Mouse (Mus musculus) spleen, adult 2 months (tissue): ENCODE measurements around the gene Dnase2b. TPM values are rescaled to one million over a fixed set of nuclear protein-coding genes. Genes with fewer than 3 reads are reported as not detected.

Experiments
- DNase-seq, 2 experiments: peaks; one replicate each; pipeline versions ENCODE4 v3.0.0 to v3.0.0-alpha.2; 2012 to 2021; ENCODE audit warnings: low spot score in 2 of 2, low read depth in 1 of 2
- H3K27ac ChIP-seq: fragments of 200-500 bp; 2 replicates; pipeline ENCODE4 v1.5.1; 2012; ENCODE audit warnings: low read length, inconsistent platforms; ENCODE audit not compliant: insufficient read depth
- H3K27me3 ChIP-seq: fragments of 200-500 bp; 2 replicates; pipeline ENCODE4 v1.6.1; 2012; ENCODE audit warnings: mild to moderate bottlenecking, moderate library complexity, low read length, inconsistent platforms; ENCODE audit not compliant: control insufficient read depth, insufficient read depth
- H3K36me3 ChIP-seq: fragments of 200-500 bp; 2 replicates; pipeline ENCODE4 v1.6.1; 2012; ENCODE audit warnings: mild to moderate bottlenecking, low read length, inconsistent platforms; ENCODE audit not compliant: control insufficient read depth, insufficient read depth
- H3K4me1 ChIP-seq: fragments of 200-500 bp; 2 replicates; pipeline ENCODE4 v1.6.1; 2011; ENCODE audit warnings: inconsistent platforms; ENCODE audit not compliant: control insufficient read depth, insufficient read depth, insufficient read length
- H3K4me3 ChIP-seq: fragments of 200-500 bp; 2 replicates; pipeline ENCODE4 v1.5.1; 2011; ENCODE audit warnings: mild to moderate bottlenecking, inconsistent platforms; ENCODE audit not compliant: insufficient read depth, insufficient read length; ENCODE audit errors: extremely low read depth
- CTCF ChIP-seq: fragments of 200-500 bp; IDR thresholded peaks from 2 replicates; pipeline ENCODE4 v1.5.1; 2011; ENCODE audit warnings: mild to moderate bottlenecking, inconsistent platforms; ENCODE audit not compliant: insufficient read depth, insufficient read length, insufficient replicate concordance; ENCODE audit errors: extremely low read depth
- WGBS: fragments of 180-500 bp; shearing (Covaris S2); methylation state at CpG from one replicate; pipeline ENCODE4 v1.1.7; 2018; 5-methylcytosine and 5-hydroxymethylcytosine counted together
- polyA plus RNA-seq: library from polyadenylated mRNA; depleted of rRNA; stranded (reverse); fragments of >200 nt; gene quantifications from 2 replicates; pipeline ENCODE4 v1.2.3, GENCODE M21; 2012; rRNA removed

The Dnase2b gene
- polyA plus RNA-seq, 1 experiment, result not detected

DNA sequence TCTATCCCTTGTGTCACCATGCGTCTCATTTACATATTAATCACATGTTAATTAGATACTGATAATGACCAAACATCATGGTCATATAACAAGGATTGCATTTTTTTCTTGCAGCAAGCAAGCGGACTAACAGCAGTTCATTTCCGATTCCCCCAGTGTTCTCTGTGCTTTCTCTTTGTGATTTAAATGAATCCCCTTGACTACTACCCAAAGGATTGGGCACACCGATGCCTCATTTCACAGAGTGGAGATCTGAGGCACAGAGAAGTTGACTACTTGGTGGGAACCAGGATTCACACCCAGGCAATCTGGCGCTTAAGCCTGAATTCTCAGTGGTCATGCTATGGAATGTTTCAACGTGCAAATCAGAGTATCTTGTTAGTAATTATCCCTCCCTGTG, 80.4 kb downstream of the Dnase2b start:
- Histone ChIP-seq H3K4me3 (no peak overlapping the region), H3K36me3 (no peaks in the 10 kb centered on the region), H3K27me3 (no peaks in the 10 kb centered on the region), H3K4me1 (no peaks in the 10 kb centered on the region), H3K27ac (no peak overlapping the region)
- no peak for TF ChIP-seq CTCF
- WGBS, result 82% methylated on average over 6 of the region's 6 CpGs
- DNase-seq, result no peak

Other genes with a start within 250 kb of the Dnase2b start
- gene Ssx2ip, start 211.0 kb downstream of the Dnase2b start, polyA plus RNA-seq, result 1.6 and 2.1 TPM in 2 replicates
- gene Ctbs, start 165.8 kb downstream of the Dnase2b start, polyA plus RNA-seq, result 2.1 TPM in 2 replicates
- 0.45 and 0.78 TPM in 2 replicates for gene Spata1, start 115.8 kb downstream of the Dnase2b start, polyA plus RNA-seq
- 178 and 234 TPM in 2 replicates for gene Gng5, start 115.8 kb downstream of the Dnase2b start, polyA plus RNA-seq
- 6.7 TPM in 2 replicates for gene Rpf1, start 94.2 kb downstream of the Dnase2b start, polyA plus RNA-seq
- not detected in 2 replicates for gene Uox, start 45.2 kb downstream of the Dnase2b start, polyA plus RNA-seq
- not detected in 2 replicates for gene 4930503B20Rik, start 35.7 kb upstream of the Dnase2b start, polyA plus RNA-seq
- 0.05 TPM in 1 of 2 replicates, not detected in the other for gene Samd13, start 70.0 kb upstream of the Dnase2b start, polyA plus RNA-seq
- 21.8 and 24.3 TPM in 2 replicates for gene Prkacb, start 197.4 kb upstream of the Dnase2b start, polyA plus RNA-seq
- gene Ttll7, start 236.8 kb upstream of the Dnase2b start, polyA plus RNA-seq, result 0.37 and 0.38 TPM in 2 replicates